Mouse (Mus musculus) myocyte (in vitro differentiated cells): Measurements from ENCODE around the gene Tmem168.

Source experiments
- CEBPB ChIP-seq: IDR thresholded peaks from 2 replicates; pipeline ENCODE4 v1.6.1; 2011; ENCODE audit warnings: mild to moderate bottlenecking, moderate library complexity; ENCODE audit not compliant: poor library complexity, insufficient read depth, severe bottlenecking
- POLR2A ChIP-seq: IDR thresholded peaks from one replicate; pipeline ENCODE4 v1.6.1; 2011; ENCODE audit warnings: low read depth, mild to moderate bottlenecking, control low read depth, moderate library complexity; ENCODE audit not compliant: insufficient read length
- POLR2AphosphoS2 ChIP-seq: IDR thresholded peaks from one replicate; pipeline ENCODE4 v1.6.1; 2011; ENCODE audit warnings: low read depth, control low read depth; ENCODE audit not compliant: insufficient read length
- REST ChIP-seq: IDR thresholded peaks from one replicate; pipeline ENCODE4 v1.6.1; 2011; ENCODE audit warnings: mild to moderate bottlenecking, control low read depth, moderate library complexity; ENCODE audit not compliant: insufficient read depth, insufficient read length
- SRF ChIP-seq: IDR thresholded peaks from one replicate; pipeline ENCODE4 v1.6.1; 2011; ENCODE audit warnings: low read depth; ENCODE audit not compliant: control insufficient read depth, insufficient read length

GRCm38 (mm10) chr6:13555266-13555665 is 52.6 kb downstream of the Tmem168 start:
- TF ChIP-seq SRF (no peak), POLR2A (no peak), REST (no peak), CEBPB (no peak), POLR2AphosphoS2 (no peak)
